Mouse (Mus musculus) stomach, embryonic 15.5 days (tissue): ENCODE data around the gene Ntrk1. TPM values are rescaled to one million over a fixed set of nuclear protein-coding genes. Genes with fewer than 3 reads are reported as not detected.

Experiments used
- ATAC-seq: fragments of 200-750 bp; cut with Nextera tagmentation; 2 replicates; pipeline ENCODE4 v1.8.0; 2017; ENCODE audit warnings: low read depth, moderate number of reproducible peaks, moderate TSS enrichment; ENCODE audit not compliant: insufficient read depth, low FRiP score
- H3K27ac ChIP-seq: fragments of 300-500 bp; sonication (generic); 2 replicates; pipeline ENCODE4 v1.5.1; 2015; ENCODE audit warnings: mild to moderate bottlenecking, inconsistent platforms
- H3K27me3 ChIP-seq: fragments of 300-500 bp; sonication (generic); replicated peaks from 2 replicates; pipeline ENCODE4 v1.6.1; 2015; ENCODE audit warnings: inconsistent platforms
- H3K36me3 ChIP-seq: fragments of 300-500 bp; sonication (generic); 2 replicates; pipeline ENCODE4 v1.6.1; 2015; ENCODE audit warnings: inconsistent platforms
- H3K4me1 ChIP-seq: fragments of 300-500 bp; sonication (generic); 2 replicates; pipeline ENCODE4 v1.6.1; 2015; ENCODE audit warnings: inconsistent platforms
- H3K4me2 ChIP-seq: fragments of 300-500 bp; sonication (generic); 2 replicates; pipeline ENCODE4 v1.6.1; 2015; ENCODE audit warnings: mild to moderate bottlenecking, inconsistent platforms
- H3K4me3 ChIP-seq: fragments of 300-500 bp; sonication (generic); replicated peaks from 2 replicates; pipeline ENCODE4 v1.5.1; 2015; ENCODE audit warnings: inconsistent platforms
- H3K9ac ChIP-seq: fragments of 300-500 bp; sonication (generic); 2 replicates; pipeline ENCODE4 v1.6.1; 2015; ENCODE audit warnings: inconsistent platforms
- H3K9me3 ChIP-seq: fragments of 300-500 bp; sonication (generic); 2 replicates; pipeline ENCODE4 v1.6.1; 2016; ENCODE audit warnings: inconsistent platforms
- WGBS: fragments of 180-500 bp; shearing (Covaris S2); methylation state at CpG from one replicate; pipeline ENCODE4 v1.1.7; 2015; 5-methylcytosine and 5-hydroxymethylcytosine counted together
- polyA plus RNA-seq: library from polyadenylated mRNA; unstranded; fragments of >200 nt; fragmentation: Nextera tagmentation; extraction: Ambion mirVana; gene quantifications from 2 replicates; pipeline ENCODE4 v1.2.1, GENCODE M21; 2015

Gene Ntrk1
- polyA plus RNA-seq, 1 experiment from 2014 or later: 2.2 TPM

DNA sequence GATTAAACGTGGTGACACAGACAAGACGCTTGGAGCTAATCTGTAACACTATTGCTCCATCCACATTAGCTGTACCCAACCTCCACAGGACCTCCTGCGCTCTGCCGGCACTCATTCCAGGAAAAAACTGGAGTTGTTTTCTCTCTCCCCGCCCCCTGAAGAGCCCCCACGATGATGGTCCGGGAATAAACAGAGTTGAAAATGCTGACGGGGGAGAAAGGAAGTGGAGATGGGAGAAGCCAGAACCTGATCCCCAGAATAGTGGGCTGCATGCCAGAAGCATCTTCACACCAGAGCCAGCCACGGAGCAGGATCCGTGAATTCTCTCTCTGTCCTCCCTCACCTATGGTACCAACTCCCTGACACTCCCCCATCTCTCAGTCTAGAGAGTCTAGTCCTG lies 30.5 kb downstream of the Ntrk1 start:
- Histone ChIP-seq H3K36me3 (no peaks in the 10 kb centered on the region), H3K27me3 (no peaks in the 10 kb centered on the region), H3K9me3 (no peaks in the 10 kb centered on the region), H3K4me1 (peaks cover 47% of the 10 kb centered on the region), H3K9ac (no peak overlapping the region), H3K27ac (peak overlapping the region; percentile 91), H3K4me2 (peak overlapping the region; percentile 46), H3K4me3 (peak overlapping the region; percentile 16; the same call in 1 of the 2 replicates)
- ATAC-seq: 0 out of 2 replicates have a peak, but pooled peaks have one; percentile 8
- WGBS: 17% methylated on average over 10 of the region's 10 CpGs

DNA sequence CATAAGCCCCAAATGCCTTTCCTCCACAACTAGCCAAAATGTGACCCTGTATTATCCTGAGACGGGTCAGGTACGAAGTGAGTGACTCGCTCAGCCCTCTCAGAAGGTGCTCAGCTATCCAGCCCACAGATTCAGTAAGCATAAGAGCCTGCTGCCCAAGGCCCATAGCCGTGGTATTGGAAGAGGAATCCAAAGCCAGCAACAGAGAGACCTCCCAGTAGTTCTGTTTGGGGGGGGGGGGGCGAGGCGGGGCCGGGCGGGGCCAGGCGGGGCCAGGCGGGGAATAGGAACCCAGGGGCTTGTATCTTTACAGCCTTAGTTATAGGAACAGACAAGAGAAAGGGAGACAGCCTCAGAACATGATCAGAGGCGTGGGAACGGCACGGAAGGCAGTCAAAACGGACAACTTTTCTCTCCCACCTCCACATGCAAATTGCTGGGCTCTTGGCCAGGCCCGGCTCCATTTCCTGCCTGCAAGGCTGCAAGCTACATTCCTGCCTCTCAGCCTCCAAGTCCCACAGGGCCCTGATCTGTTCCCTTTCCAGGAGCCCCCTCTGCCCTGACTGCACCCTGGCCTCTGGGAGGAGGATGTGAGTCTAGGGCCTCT lies 31.2 kb downstream of the Ntrk1 start:
- H3K27ac ChIP-seq: peak overlapping the region; percentile 91
- H3K9me3 ChIP-seq: no peaks in the 10 kb centered on the region
- peak overlapping the region; percentile 16; the same call in 1 of the 2 replicates for H3K4me3 ChIP-seq
- H3K36me3 ChIP-seq: no peaks in the 10 kb centered on the region; the same call in 1 of the 2 replicates
- ATAC-seq: peak; percentile 53
- peak overlapping the region; percentile 46 for H3K4me2 ChIP-seq
- WGBS: 16% methylated on average over 14 of the region's 15 CpGs
- H3K27me3 ChIP-seq: no peaks in the 10 kb centered on the region
- H3K9ac ChIP-seq: no peak overlapping the region
- H3K4me1 ChIP-seq: peaks cover 53% of the 10 kb centered on the region

DNA sequence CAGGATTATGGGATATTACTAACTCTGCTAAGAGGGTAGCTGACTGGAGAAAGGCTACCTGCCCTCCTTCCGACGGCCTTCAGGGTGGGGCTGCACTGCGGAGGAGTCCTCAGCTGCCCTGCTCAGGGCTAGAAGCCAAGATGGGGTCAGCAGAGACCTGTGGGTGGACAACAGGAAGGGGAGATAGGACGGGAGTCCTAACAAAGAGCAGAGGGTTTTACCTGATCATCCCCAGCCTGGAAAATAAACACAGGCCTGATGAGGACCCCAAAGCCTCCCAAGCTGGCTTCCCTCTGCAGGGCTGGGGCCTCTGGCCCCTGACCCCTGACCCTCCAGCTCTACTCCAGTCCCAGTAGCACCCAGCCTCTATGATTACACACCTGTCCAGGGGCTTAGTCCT lies 31.8 kb downstream of the Ntrk1 start:
- H3K4me1 ChIP-seq: peaks cover 55% of the 10 kb centered on the region
- no peak overlapping the region for H3K9ac ChIP-seq
- no peak for ATAC-seq
- no peak overlapping the region for H3K4me3 ChIP-seq
- H3K9me3 ChIP-seq: no peaks in the 10 kb centered on the region
- peak overlapping the region; percentile 91 for H3K27ac ChIP-seq
- H3K27me3 ChIP-seq: no peaks in the 10 kb centered on the region
- WGBS: 38% methylated on average over 4 of the region's 4 CpGs
- H3K4me2 ChIP-seq: peak overlapping the region; percentile 46
- H3K36me3 ChIP-seq: no peaks in the 10 kb centered on the region; the same call in 1 of the 2 replicates

DNA sequence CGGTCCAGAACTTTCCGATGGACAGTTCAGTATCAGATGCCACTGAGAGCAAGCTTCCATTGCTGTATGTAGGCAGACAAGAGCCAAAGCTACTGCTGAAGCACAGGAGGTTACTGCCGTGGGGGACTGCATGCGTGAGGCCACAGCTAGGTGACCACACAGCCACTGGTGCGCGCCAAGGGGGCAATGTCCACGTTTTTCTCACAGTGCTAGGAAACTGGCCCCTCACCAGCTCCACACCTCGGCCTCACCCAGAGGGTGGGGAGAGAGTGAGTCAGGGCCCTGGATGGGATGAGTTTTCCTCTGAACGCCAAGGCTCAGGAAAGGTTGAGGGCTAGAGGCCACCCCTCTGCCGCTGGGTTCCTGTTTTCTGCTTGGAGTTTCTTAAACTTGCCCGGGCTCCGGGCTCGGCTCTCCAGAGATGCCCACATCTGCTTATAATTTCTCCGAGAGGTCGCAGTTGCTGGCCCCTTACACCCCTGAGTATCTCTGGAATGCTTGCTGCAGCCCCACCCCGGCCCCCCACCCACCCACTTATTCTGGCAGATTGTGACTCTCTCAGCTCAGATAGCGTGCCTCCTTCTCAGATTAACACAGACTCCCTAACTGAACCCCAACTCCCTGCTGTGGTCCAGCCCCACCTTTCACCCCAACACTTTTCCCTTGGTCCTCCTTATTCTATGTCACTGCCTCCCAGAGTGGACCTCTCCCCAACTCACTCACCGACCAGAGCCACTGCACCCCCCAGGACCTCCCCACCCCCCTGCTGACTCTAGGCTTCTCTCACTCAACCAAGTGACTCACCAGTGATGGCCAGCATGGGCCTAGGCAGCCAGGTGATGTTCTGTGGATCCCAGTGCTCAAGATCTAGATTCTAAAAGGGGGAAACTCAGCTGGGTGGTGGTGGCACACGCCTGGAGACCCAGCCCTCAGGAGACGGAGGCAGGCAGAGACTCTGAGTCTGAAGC lies 33.3 kb downstream of the Ntrk1 start:
- Histone ChIP-seq H3K4me2 (peak overlapping the region; percentile 8; the same call in 1 of the 2 replicates), H3K9ac (no peak overlapping the region), H3K4me3 (no peak overlapping the region), H3K36me3 (no peaks in the 10 kb centered on the region; the same call in 1 of the 2 replicates), H3K9me3 (no peaks in the 10 kb centered on the region), H3K27me3 (no peaks in the 10 kb centered on the region), H3K27ac (no peak overlapping the region), H3K4me1 (peaks cover 46% of the 10 kb centered on the region)
- WGBS: 69% methylated on average over 20 of the region's 20 CpGs
- ATAC-seq: no peak

DNA sequence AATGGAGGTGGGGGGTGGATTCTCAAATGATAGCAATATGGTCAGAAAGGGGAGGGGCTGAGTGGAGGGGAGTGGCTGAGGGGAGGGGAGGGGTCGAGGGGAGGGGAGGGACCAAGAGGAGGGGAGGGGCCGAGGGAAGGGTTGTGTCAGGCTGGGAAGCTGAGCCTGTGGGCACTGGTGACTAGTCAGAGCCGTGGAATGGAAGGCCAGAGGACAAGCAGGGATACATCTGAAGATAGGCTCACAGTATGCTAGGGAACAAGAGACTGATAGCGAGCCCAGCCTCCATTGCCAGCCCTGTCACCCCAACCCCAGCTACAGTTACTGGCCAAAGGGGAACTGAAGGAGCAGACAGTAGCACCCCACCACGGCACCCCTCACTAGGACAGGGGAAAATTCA lies 36.3 kb downstream of the Ntrk1 start:
- no peak overlapping the region for H3K4me2 ChIP-seq

DNA sequence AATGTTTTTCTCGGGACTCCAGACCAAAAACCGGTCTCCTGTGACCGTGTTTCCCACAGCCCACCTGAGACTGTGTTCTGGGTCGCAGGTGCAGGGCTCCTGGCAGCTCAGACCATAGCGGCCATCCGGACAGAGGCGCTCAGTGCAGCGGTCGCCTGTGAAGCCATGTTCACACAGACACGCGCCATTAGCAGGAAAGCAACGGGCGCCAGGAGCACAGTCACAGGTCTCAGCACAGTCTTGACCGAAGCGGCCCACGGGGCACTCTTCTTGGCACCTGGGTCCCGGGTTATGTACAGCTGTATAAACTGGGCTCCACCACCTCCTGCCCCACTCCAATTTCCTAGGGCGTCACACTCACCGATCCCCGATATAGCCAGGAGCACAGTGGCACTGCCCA lies 38.5 kb downstream of the Ntrk1 start:
- H3K4me3 ChIP-seq: no peak overlapping the region
- H3K9ac ChIP-seq: no peak overlapping the region
- WGBS: 56% methylated on average over 20 of the region's 20 CpGs
- H3K4me2 ChIP-seq: peak overlapping the region; percentile 38
- H3K9me3 ChIP-seq: no peaks in the 10 kb centered on the region
- H3K27ac ChIP-seq: no peak overlapping the region
- peaks cover 14% of the 10 kb centered on the region for H3K4me1 ChIP-seq
- H3K27me3 ChIP-seq: no peaks in the 10 kb centered on the region
- H3K36me3 ChIP-seq: peaks cover 7% of the 10 kb centered on the region; the same call in 1 of the 2 replicates
- no peak for ATAC-seq

More for the DNA sequence above, 36.3 kb downstream of the Ntrk1 start:
- Histone ChIP-seq H3K4me3 (no peak overlapping the region), H3K4me1 (peaks cover 28% of the 10 kb centered on the region), H3K36me3 (peaks cover 2% of the 10 kb centered on the region; the same call in 1 of the 2 replicates), H3K27ac (no peak overlapping the region), H3K9me3 (no peaks in the 10 kb centered on the region), H3K27me3 (no peaks in the 10 kb centered on the region), H3K9ac (no peak overlapping the region)
- WGBS: 53% methylated on average over 3 of the region's 5 CpGs
- ATAC-seq: no peak

DNA sequence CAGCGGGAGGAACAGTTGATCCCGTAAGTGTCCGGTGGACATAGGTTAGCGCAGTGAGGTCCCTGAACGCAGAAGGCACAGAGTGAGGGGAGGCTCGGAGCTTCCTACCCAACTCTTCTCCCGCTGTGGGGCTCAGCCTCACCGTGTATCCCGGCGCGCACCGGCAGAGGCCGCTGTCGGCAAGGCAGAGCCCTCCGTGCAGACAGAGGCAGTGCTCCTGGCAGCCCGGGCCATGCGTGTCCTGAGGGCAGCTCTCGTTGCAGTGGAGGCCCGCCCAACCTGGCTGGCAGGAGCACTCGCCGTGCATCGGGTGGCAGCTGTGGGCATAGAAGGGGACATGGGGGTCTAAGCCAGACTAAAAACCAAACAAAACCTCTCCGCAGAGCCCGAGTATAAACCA lies 39.0 kb downstream of the Ntrk1 start:
- peak; percentile 80 for ATAC-seq
- 4% methylated on average over 24 of the region's 24 CpGs for WGBS
- Histone ChIP-seq H3K4me3 (no peak overlapping the region), H3K9ac (no peak overlapping the region), H3K36me3 (peaks cover 7% of the 10 kb centered on the region; the same call in 1 of the 2 replicates), H3K27ac (no peak overlapping the region), H3K4me2 (peak overlapping the region; percentile 38), H3K27me3 (no peaks in the 10 kb centered on the region), H3K9me3 (no peaks in the 10 kb centered on the region), H3K4me1 (peaks cover 12% of the 10 kb centered on the region)

DNA sequence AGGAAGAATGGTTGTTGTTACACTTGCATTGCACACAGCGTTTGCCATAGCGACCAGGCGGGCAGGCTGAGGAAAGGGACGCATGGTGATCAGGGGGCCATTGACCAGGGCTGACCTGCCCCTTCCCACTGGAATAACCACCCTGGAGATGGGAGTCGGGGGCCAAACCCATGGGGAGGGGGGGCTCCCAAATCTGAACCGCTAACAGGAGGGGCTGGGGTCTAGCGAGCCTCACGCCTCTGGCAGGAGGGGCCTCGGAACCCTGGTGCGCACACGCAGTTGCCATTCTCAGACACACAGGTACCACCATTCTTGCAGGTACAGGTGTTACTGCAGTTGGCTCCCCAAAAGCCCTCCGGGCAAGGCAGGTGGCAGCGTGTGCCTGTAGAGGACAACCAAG lies 41.1 kb downstream of the Ntrk1 start:
- H3K9me3 ChIP-seq: no peaks in the 10 kb centered on the region
- H3K36me3 ChIP-seq: peaks cover 10% of the 10 kb centered on the region; the same call in 1 of the 2 replicates
- no peak for ATAC-seq
- no peak overlapping the region for H3K4me2 ChIP-seq
- no peaks in the 10 kb centered on the region for H3K27me3 ChIP-seq
- no peak overlapping the region for H3K27ac ChIP-seq
- H3K4me3 ChIP-seq: no peak overlapping the region
- peaks cover 6% of the 10 kb centered on the region for H3K4me1 ChIP-seq
- no peak overlapping the region for H3K9ac ChIP-seq
- 87% methylated on average over 13 of the region's 13 CpGs for WGBS

DNA sequence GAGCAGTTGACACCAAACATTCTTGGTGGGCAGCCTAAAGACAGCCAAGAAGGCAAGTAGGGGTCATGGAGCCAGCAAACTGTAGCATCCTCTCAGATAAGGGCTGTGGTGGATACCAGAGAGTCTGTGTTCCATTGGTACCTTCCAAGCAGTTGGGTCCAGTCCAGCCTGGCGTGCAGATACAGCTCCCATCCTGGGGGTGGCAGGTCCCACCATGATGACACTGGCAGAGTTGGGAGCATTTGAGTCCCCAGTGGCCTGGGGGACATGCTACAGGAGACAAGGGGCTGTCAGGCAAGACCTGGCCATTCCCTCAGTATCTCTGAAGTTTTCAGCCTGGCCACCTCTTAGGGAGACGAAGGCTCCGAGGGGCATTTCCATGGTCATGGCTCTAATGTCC lies 42.4 kb downstream of the Ntrk1 start:
- peaks cover 8% of the 10 kb centered on the region for H3K4me1 ChIP-seq
- H3K27me3 ChIP-seq: no peaks in the 10 kb centered on the region
- no peak overlapping the region for H3K9ac ChIP-seq
- 89% methylated on average over 3 of the region's 3 CpGs for WGBS
- H3K27ac ChIP-seq: no peak overlapping the region
- H3K36me3 ChIP-seq: peaks cover 10% of the 10 kb centered on the region; the same call in 1 of the 2 replicates
- H3K4me2 ChIP-seq: no peak overlapping the region
- H3K9me3 ChIP-seq: no peaks in the 10 kb centered on the region
- no peak for ATAC-seq
- H3K4me3 ChIP-seq: no peak overlapping the region

DNA sequence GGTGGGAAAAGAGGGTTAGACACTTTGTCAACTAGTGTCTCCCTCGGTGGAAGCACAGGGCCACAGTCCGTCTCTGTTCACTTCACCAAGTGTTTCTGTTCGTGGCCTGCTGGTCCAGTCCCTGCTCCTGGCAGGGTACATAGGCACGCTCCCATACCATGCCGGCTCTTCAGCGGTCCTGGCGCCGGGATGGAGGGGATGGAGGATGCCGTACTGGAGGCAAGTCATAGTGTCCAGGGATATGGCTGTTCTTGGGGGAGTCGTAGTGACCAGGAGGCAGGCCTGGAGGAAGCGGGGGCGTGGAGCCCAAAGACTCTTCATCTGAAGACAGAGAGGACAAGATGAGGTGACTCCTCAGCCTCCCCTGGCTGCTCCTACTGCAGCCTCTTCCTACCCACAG lies 45.0 kb downstream of the Ntrk1 start:
- Histone ChIP-seq H3K4me1 (peaks cover 7% of the 10 kb centered on the region), H3K27ac (no peak overlapping the region), H3K9me3 (no peaks in the 10 kb centered on the region), H3K9ac (no peak overlapping the region), H3K4me3 (no peak overlapping the region), H3K27me3 (no peaks in the 10 kb centered on the region), H3K4me2 (no peak overlapping the region), H3K36me3 (peaks cover 10% of the 10 kb centered on the region; the same call in 1 of the 2 replicates)
- WGBS: 90% methylated on average over 12 of the region's 12 CpGs
- no peak for ATAC-seq

DNA sequence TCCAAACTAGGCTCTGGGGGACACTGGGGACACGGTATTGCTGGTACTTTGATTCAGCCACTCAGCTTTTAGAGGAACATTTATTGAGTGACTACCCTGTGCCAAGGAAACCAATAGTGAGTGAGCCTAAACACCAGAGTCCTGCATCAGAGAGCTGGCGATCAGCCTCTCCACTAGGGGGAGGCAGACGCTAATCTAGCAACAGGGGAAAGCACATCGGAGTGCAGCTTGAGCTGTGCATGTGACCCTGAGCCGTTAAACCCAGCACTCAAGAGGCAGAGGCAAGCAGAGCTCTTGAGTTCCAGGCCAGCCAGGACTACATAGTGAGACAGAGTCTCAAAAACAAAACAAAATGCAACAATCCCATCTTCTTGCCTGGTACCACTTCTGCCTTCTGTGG lies 45.9 kb downstream of the Ntrk1 start:
- no peak for ATAC-seq
- H3K4me2 ChIP-seq: no peak overlapping the region
- no peaks in the 10 kb centered on the region for H3K9me3 ChIP-seq
- H3K36me3 ChIP-seq: peaks cover 9% of the 10 kb centered on the region; the same call in 1 of the 2 replicates
- no peaks in the 10 kb centered on the region for H3K27me3 ChIP-seq
- H3K27ac ChIP-seq: no peak overlapping the region
- 16% methylated on average over 5 of the region's 5 CpGs for WGBS
- no peak overlapping the region for H3K4me3 ChIP-seq
- H3K4me1 ChIP-seq: peaks cover 10% of the 10 kb centered on the region
- no peak overlapping the region for H3K9ac ChIP-seq

DNA sequence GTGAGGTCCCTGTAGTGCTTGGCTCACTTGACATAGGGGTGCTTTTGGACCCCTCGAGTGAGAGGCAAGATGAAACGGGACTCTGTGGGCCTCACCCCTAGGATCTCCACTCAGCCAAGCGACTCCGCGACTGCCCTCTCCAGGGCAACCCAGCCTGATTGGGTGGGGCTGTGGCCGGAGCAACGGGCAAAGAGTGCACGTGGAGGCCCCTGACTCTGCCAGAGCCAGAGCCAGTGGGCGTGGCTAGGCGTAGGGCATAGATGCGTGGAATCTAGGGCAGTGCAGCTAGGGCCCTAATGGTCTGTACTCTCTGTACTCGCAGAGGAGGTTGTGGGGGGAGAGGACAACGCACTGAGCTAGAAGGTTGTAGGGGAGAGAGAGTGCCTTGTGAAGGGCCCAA lies 46.5 kb downstream of the Ntrk1 start, which contains the start of gene Lrrc71:
Lrrc71 (minus strand) TSS at position 195 of the 400 bp plus-strand sequence.
- H3K9ac ChIP-seq: no peak within 1 kb of the TSS
- no peak within 1 kb of the TSS for H3K27ac ChIP-seq
- H3K36me3 ChIP-seq: peaks cover 7% of the 10 kb centered on the region; the same call in 1 of the 2 replicates
- no peak within 1 kb of the TSS for H3K4me2 ChIP-seq
- peaks cover 10% of the 10 kb centered on the region for H3K4me1 ChIP-seq
- no peaks in the 10 kb centered on the region for H3K9me3 ChIP-seq
- no peaks in the 10 kb centered on the region for H3K27me3 ChIP-seq
- no peak within 1 kb of the TSS for H3K4me3 ChIP-seq
- ATAC-seq: peak; percentile 41; the same call in 1 of the 2 replicates
- WGBS: 42% methylated on average over 13 of the region's 13 CpGs
